Mouse (Mus musculus): Measurements from ENCODE around the gene Dusp22. TPM values are rescaled to one million over a fixed set of nuclear protein-coding genes. Genes with fewer than 3 reads are reported as not detected.

Gene Dusp22
- polyA plus RNA-seq, 1 experiment from 2014 or later = 7.3 TPM

GRCm38 (mm10) chr13:30753441-30753840 lies 93.6 kb downstream of the Dusp22 start:
- Histone ChIP-seq H3K4me3 (replicated peaks) (no peak overlapping the region), H3K9me3 (replicated peaks) (no peaks in the 10 kb centered on the region), H3K4me1 (replicated peaks) (peaks cover 10% of the 10 kb centered on the region), H3K27ac (no peak overlapping the region), H3K9ac (no peak overlapping the region), H3K27me3 (peaks cover 43% of the 10 kb centered on the region), H3K4me2 (no peak overlapping the region), H3K36me3 (no peaks in the 10 kb centered on the region)
- ATAC-seq (ENCODE audit: low read depth) (no peak), DNase-seq (no peak)
- 44% methylated on average over 3 of the region's 3 CpGs for WGBS (ENCODE audit: insufficient replicate concordance)

GRCm38 (mm10) chr13:30754066-30754465 lies 94.3 kb downstream of the Dusp22 start:
- DNase-seq (no peak), ATAC-seq (ENCODE audit: low read depth) (no peak)
- Histone ChIP-seq H3K27me3 (peaks cover 37% of the 10 kb centered on the region), H3K4me3 (replicated peaks) (no peak overlapping the region), H3K36me3 (no peaks in the 10 kb centered on the region), H3K4me1 (replicated peaks) (peaks cover 10% of the 10 kb centered on the region), H3K4me2 (no peak overlapping the region), H3K9me3 (replicated peaks) (no peaks in the 10 kb centered on the region), H3K27ac (no peak overlapping the region), H3K9ac (no peak overlapping the region)
- 58% methylated on average over 4 of the region's 4 CpGs for WGBS (ENCODE audit: insufficient replicate concordance)

- H3K9me3 ChIP-seq (replicated peaks) = no peaks in the 10 kb centered on the region
- H3K4me2 ChIP-seq = no peak overlapping the region
- 65% methylated on average over 10 of the region's 10 CpGs for WGBS (ENCODE audit: insufficient replicate concordance)
- H3K4me3 ChIP-seq (replicated peaks) = no peak overlapping the region
- no peaks in the 10 kb centered on the region for H3K36me3 ChIP-seq
- ATAC-seq (ENCODE audit: low read depth) = no peak
- H3K27ac ChIP-seq = no peak overlapping the region
- H3K27me3 ChIP-seq = peaks cover 28% of the 10 kb centered on the region
- H3K9ac ChIP-seq = no peak overlapping the region
- H3K4me1 ChIP-seq (replicated peaks) = 0 out of 2 replicates have a peak, but pooled peaks cover 2% of the 10 kb centered on the region
- DNase-seq = no peak
These were observed 95.2 kb downstream of the Dusp22 start for GRCm38 (mm10) chr13:30754825-30755476.

- no peak for DNase-seq
- WGBS (ENCODE audit: insufficient replicate concordance) = 41% methylated on average over 3 of the region's 3 CpGs
- peaks cover 22% of the 10 kb centered on the region for H3K27me3 ChIP-seq
- H3K4me1 ChIP-seq (replicated peaks) = no peaks in the 10 kb centered on the region
- H3K9ac ChIP-seq = no peak overlapping the region
- no peak overlapping the region for H3K4me3 ChIP-seq (replicated peaks)
- no peak overlapping the region for H3K4me2 ChIP-seq
- no peak overlapping the region for H3K27ac ChIP-seq
- no peaks in the 10 kb centered on the region for H3K36me3 ChIP-seq
- ATAC-seq (ENCODE audit: low read depth) = no peak
- H3K9me3 ChIP-seq (replicated peaks) = no peaks in the 10 kb centered on the region
These were observed 95.8 kb downstream of the Dusp22 start for GRCm38 (mm10) chr13:30755577-30755976.

GRCm38 (mm10) chr13:30755998-30756639 lies 96.3 kb downstream of the Dusp22 start:
- no peak overlapping the region for H3K4me3 ChIP-seq (replicated peaks)
- no peak overlapping the region for H3K27ac ChIP-seq
- H3K9me3 ChIP-seq (replicated peaks) = no peaks in the 10 kb centered on the region
- WGBS (ENCODE audit: insufficient replicate concordance) = 51% methylated on average over 9 of the region's 9 CpGs
- H3K4me1 ChIP-seq (replicated peaks) = no peaks in the 10 kb centered on the region
- ATAC-seq (ENCODE audit: low read depth) (no peak), DNase-seq (no peak)
- H3K36me3 ChIP-seq = no peaks in the 10 kb centered on the region
- no peak overlapping the region for H3K9ac ChIP-seq
- no peak overlapping the region for H3K4me2 ChIP-seq
- peaks cover 16% of the 10 kb centered on the region for H3K27me3 ChIP-seq

GRCm38 (mm10) chr13:30757264-30757900 lies 97.6 kb downstream of the Dusp22 start:
- no peak overlapping the region for H3K9ac ChIP-seq
- no peak overlapping the region for H3K4me3 ChIP-seq (replicated peaks)
- H3K9me3 ChIP-seq (replicated peaks) = no peaks in the 10 kb centered on the region
- 0 out of 2 replicates have a peak, but pooled peaks cover 4% of the 10 kb centered on the region for H3K27me3 ChIP-seq
- H3K27ac ChIP-seq = no peak overlapping the region
- no peaks in the 10 kb centered on the region for H3K36me3 ChIP-seq
- no peaks in the 10 kb centered on the region for H3K4me1 ChIP-seq (replicated peaks)
- DNase-seq (no peak), ATAC-seq (ENCODE audit: low read depth) (no peak)
- 64% methylated on average over 14 of the region's 14 CpGs for WGBS (ENCODE audit: insufficient replicate concordance)
- H3K4me2 ChIP-seq = no peak overlapping the region

GRCm38 (mm10) chr13:30758789-30759381 lies 99.1 kb downstream of the Dusp22 start:
- no peak overlapping the region for H3K9ac ChIP-seq
- no peaks in the 10 kb centered on the region for H3K4me1 ChIP-seq (replicated peaks)
- ATAC-seq (ENCODE audit: low read depth) (no peak), DNase-seq (no peak)
- H3K27ac ChIP-seq = no peak overlapping the region
- 69% methylated on average over 11 of the region's 11 CpGs for WGBS (ENCODE audit: insufficient replicate concordance)
- H3K4me2 ChIP-seq = no peak overlapping the region
- H3K36me3 ChIP-seq = no peaks in the 10 kb centered on the region
- no peaks in the 10 kb centered on the region for H3K9me3 ChIP-seq (replicated peaks)
- no peaks in the 10 kb centered on the region for H3K27me3 ChIP-seq
- no peak overlapping the region for H3K4me3 ChIP-seq (replicated peaks)

GRCm38 (mm10) chr13:30760374-30761090 lies 100.7 kb downstream of the Dusp22 start:
- Histone ChIP-seq H3K9ac (no peak overlapping the region), H3K27me3 (no peaks in the 10 kb centered on the region), H3K4me2 (no peak overlapping the region), H3K4me3 (replicated peaks) (no peak overlapping the region), H3K9me3 (replicated peaks) (no peaks in the 10 kb centered on the region), H3K27ac (no peak overlapping the region), H3K4me1 (replicated peaks) (no peaks in the 10 kb centered on the region), H3K36me3 (no peaks in the 10 kb centered on the region)
- ATAC-seq (ENCODE audit: low read depth) (no peak), DNase-seq (no peak)
- WGBS (ENCODE audit: insufficient replicate concordance) = 55% methylated on average over 3 of the region's 3 CpGs

Other genes starting within 250 kb of the Dusp22 start
- gene Uqcrfs1, start 114.6 kb upstream of the Dusp22 start, polyA plus RNA-seq (2015; fragmentation: Nextera tagmentation; extraction: Ambion mirVana) = 209 and 216 TPM in 2 replicates
- gene Irf4, start 89.2 kb downstream of the Dusp22 start, polyA plus RNA-seq (2015; fragmentation: Nextera tagmentation; extraction: Ambion mirVana) = 0.02 and 0.06 TPM in 2 replicates